Mouse (Mus musculus) v-Abl transformed pro-B cells (cell line): Measurements from ENCODE around the gene Plcb1.

ENCODE experiments used
- in situ Hi-C, 2 experiments: fragments of 400-800 bp; cut with MboI; formaldehyde crosslinking; loops; one replicate each; pipeline ENCODE4 v1.15.1; 2025; ENCODE audit not compliant: unreplicated experiment in 2 of 2

Gene Plcb1

GRCm38 (mm10) chr2:135048791-135049190 lies 262.9 kb downstream of the Plcb1 start:
- in situ Hi-C loops = no loop called here

- in situ Hi-C loops = no loop called here
Observed at GRCm38 (mm10) chr2:135049283-135049682, 263.4 kb downstream of the Plcb1 start.

- in situ Hi-C loops = no loop called here
Observed at GRCm38 (mm10) chr2:135051540-135052288, 265.8 kb downstream of the Plcb1 start.

- in situ Hi-C loops = no loop called here
Observed at GRCm38 (mm10) chr2:135053391-135053790, 267.5 kb downstream of the Plcb1 start.

GRCm38 (mm10) chr2:135067419-135067818 lies 281.6 kb downstream of the Plcb1 start:
- in situ Hi-C loops = no loop called here

- in situ Hi-C loops = no loop called here
Observed at GRCm38 (mm10) chr2:135071349-135071748, 285.5 kb downstream of the Plcb1 start.

GRCm38 (mm10) chr2:135072503-135072902 lies 286.6 kb downstream of the Plcb1 start:
- in situ Hi-C loops = no loop called here

GRCm38 (mm10) chr2:135073014-135073413 lies 287.1 kb downstream of the Plcb1 start:
- in situ Hi-C loops = no loop called here

GRCm38 (mm10) chr2:135075375-135075774 lies 289.5 kb downstream of the Plcb1 start:
- in situ Hi-C loops = no loop called here

- in situ Hi-C loops = no loop called here
Observed at GRCm38 (mm10) chr2:135092588-135093162, 306.8 kb downstream of the Plcb1 start.

- in situ Hi-C loops = no loop called here
Observed at GRCm38 (mm10) chr2:135101292-135101691, 315.4 kb downstream of the Plcb1 start.

- in situ Hi-C loops = no loop called here
Observed at GRCm38 (mm10) chr2:135101943-135102342, 316.1 kb downstream of the Plcb1 start.

GRCm38 (mm10) chr2:135106649-135107048 lies 320.8 kb downstream of the Plcb1 start:
- in situ Hi-C loops = no loop called here

GRCm38 (mm10) chr2:135108607-135109006 lies 322.7 kb downstream of the Plcb1 start:
- in situ Hi-C loops = no loop called here

GRCm38 (mm10) chr2:135114501-135115128 lies 328.7 kb downstream of the Plcb1 start:
- in situ Hi-C loops = no loop called here

GRCm38 (mm10) chr2:135123057-135123456 lies 337.2 kb downstream of the Plcb1 start:
- in situ Hi-C loops = no loop called here

- in situ Hi-C loops = no loop called here
Observed at GRCm38 (mm10) chr2:135123695-135124343, 338.0 kb downstream of the Plcb1 start.

GRCm38 (mm10) chr2:135140576-135140975 lies 354.7 kb downstream of the Plcb1 start:
- in situ Hi-C loops = no loop called here

- in situ Hi-C loops = no loop called here
Observed at GRCm38 (mm10) chr2:135152289-135152688, 366.4 kb downstream of the Plcb1 start.

- in situ Hi-C loops = no loop called here
Observed at GRCm38 (mm10) chr2:135153248-135153647, 367.4 kb downstream of the Plcb1 start.

GRCm38 (mm10) chr2:135156055-135156454 lies 370.2 kb downstream of the Plcb1 start:
- in situ Hi-C loops = no loop called here
